Mouse (Mus musculus) gonadal fat pad, adult 2 months (tissue): ENCODE data around the gene Ndc1. TPM values are rescaled to one million over a fixed set of nuclear protein-coding genes. Genes with fewer than 3 reads are reported as not detected.

Experiments
- DNase-seq: peaks from one replicate; pipeline ENCODE4 v3.0.0-alpha.2; 2012; ENCODE audit warnings: low read depth
- polyA plus RNA-seq: library from polyadenylated mRNA; depleted of rRNA; stranded (reverse); fragments of >200 nt; gene quantifications from 2 replicates; pipeline ENCODE4 v1.2.3, GENCODE M21; 2012; rRNA removed

Ndc1 gene
- polyA plus RNA-seq, 1 experiment: 15.8 TPM

DNA sequence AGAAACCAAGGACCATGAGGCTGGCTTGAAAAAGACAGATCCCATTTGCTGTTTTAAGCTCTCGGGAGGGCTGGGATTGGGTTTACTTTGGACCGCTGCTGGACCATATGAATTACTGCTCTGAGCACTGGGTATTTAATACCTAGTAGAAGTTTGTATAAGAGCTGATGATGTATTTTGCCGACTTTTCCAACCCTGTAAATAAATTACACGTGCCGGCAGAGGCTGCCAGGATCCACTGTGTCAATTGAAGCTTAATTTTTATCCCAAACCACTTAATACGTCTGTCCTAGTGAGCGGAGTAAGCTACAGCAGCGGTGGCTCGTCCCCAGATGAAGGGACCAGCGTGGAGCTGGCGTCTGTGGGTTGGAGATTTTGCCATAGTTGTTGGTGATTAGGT is 74.7 kb downstream of the Ndc1 start:
- no peak for DNase-seq

DNA sequence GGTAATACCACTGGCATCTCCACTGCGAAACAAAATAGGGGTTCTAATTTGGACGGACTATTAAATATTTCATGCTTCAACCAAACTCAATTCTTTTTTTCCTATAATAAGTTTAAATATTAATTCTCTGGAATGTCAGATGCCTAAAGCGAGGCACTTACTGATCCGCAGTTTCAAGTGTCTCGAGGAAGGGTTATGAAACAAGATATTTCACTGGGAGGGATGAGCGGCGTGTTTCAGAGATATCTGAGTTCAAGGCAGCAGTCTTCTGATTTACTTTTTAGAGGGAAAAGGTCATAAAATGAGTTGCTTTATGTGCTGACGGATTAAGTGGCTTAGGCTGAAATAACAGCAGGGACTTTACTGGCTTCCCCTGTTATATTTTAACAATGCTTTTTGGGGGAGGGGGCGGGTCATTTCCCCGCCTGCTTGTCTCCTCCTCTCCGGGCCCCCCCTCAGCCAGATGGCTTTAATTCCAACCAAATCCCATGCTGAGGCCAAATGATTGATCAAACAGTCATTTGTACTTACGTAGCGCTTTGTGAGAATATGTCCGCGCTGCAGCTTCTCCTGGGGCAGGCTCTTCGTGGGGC is 75.4 kb downstream of the Ndc1 start:
- DNase-seq: no peak

DNA sequence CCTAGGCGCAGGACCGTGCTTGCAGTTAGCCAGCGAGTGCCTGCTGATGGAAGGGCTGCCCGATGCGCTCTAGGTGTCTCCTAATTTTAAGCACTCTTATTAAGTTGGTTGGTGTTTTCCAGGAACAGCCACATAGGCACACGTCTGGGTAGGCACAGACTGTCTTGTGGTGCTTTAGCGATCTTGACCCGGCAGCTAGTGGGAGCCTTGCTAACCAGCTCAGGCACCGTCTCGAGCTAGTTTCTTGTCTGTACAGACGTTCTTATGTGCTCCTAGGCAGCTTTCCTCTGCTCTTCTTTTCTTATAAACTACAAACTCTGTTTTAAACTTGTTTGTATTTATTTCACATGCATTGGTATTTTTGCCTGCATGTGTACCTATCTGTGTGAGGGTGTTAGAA is 76.0 kb downstream of the Ndc1 start:
- DNase-seq: no peak

DNA sequence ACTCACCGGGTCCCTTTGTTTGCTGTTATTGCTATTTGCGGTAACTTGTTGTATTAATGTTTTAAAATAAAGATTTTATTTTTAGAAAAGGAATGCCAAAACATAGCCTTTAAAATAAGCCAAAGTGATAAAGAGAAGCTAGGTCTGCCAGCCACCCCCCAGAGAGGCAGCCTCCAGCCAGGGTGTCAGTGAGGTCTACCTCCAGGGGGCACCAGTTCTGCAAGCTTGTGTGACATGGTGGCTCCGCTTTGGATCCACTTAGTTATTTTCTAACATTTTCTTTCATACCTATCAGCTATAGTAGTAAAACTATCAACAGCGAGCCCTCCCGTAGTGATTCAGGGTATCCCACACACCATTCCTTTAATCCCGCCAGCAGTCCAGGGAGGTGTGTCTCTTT is 80.9 kb downstream of the Ndc1 start:
- DNase-seq: no peak

DNA sequence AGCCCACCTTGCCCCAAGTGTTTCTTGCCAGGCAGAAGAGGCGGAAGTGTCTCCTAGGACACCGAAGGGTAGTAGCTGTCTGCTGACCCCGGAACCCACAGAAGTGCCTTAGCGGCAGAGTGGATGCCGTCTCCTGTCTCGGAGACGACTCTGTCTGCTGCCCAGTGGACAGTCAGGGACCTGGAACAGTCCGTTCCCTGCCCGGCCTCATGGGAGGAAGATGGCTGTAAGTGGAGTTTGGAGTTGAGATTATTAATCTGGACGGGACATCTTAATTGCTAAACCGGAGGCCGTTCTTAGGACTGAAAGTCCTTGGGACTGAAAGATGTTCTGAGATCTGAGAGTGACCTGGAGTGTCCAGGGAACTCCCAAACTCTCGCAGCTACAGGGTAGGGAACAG is 81.9 kb downstream of the Ndc1 start:
- DNase-seq: no peak

DNA sequence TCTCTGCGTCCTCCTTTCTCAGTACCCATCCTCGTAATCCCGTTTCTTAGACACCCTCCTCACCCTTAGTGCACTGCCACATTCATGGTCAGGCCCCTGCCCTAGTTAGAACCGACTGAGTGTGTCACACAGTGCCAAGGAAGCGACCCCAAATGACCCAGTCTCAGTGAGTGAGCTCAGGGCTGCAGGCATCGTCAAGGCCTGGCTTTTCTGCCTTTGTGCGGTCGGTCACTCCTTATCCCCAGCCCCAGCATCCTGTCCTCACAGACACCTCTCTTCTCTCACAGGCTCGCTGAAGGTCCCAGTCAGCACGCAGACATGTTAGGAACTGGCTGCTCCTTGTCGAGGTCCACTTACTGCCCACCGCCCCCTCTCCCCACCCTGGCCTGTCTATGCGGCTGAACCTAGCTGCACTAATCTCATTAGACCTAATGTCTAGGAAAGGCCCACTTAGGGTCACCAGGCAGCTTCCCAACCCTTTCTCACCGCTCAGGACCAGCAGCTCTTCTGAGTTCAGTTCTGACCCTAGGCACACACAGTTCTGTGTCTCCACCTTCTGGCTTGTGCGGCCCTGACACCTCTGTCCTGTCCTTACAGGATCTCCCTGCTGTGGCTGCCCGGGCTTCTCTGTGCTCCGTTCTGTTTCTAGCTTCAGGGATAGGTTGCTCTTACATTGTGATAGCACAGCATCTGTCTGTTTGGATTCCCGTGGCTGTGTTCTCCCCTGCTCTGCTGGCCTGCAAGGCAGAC is 84.9 kb downstream of the Ndc1 start:
- DNase-seq: no peak

DNA sequence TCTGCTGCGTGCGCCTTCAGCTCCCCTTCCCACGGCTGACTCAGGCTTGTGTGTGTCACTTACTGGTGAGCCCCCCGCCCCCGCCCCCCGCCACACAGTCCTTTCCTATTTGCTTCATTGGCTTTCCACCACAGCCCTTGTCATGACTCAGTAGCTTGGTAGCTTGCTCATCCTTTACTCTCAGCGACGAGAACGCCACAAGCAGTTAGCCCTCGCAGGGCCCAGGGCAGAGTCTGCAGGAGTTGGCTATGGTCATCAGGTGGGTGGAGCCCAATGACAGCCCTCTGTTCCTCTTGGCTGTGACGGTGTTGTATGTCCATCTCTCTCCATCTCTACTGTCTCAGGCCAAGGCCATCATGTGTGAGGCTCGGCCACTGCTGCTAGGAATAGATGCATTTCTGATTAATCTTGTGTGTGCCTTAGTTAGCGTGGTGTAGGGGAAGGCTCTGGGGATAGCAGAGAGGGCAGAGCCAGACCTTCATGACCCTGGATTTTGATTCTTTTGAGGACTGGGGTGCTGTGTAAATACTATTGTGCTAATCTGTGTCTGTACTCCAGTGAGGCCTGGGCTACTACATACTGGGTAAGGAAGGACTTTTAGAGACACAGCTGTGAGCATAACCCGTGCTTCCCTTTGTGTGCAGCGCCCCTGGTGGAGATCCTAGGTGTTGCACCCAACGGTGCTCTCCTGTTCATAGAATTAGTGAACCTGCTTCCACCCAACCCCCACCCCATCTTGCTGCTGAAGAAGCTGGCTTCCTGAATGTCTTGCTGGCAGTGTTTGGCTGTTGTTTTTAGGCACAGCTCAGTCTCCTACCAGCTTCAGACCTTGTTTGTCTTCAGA is 85.8 kb downstream of the Ndc1 start:
- no peak for DNase-seq

DNA sequence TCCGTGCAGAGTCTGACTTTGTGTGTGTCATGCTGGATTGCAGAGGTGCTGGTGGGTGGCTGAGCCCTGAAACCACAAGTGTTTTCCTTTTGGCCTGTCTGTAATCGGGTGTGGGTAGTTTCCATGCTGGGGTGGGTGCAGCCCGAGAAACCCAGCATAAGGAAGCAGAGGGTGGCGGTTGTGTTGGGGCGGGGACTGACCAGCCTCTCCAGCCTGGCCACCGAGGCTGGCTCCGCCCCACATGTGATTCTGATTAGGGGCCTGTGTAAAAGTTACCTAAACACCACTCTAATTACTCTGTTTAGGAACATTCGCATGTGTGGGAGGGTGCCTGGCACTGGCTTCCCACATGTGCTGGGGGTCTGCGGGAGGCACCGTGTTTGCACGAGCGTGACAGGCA is 90.0 kb downstream of the Ndc1 start:
- no peak for DNase-seq

DNA sequence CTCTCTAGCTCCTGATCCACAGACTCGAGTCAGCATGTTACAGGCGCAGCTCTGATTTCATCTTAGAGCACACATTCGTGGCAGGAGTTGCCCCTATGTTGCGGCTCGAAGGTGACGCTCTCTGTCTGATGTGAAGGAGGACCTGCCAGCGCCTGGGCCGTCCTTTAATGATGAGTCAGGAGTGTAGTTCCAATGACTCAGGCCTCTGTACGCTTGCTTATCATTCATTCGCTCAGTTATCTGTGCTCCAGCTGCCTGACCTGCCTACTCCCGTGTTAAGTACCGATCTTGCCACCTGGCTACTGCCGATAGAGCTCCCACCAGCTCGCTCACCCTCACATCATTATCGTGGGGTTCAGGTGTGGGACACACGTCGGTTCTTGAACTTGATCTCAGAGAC is 91.3 kb downstream of the Ndc1 start:
- DNase-seq: no peak

DNA sequence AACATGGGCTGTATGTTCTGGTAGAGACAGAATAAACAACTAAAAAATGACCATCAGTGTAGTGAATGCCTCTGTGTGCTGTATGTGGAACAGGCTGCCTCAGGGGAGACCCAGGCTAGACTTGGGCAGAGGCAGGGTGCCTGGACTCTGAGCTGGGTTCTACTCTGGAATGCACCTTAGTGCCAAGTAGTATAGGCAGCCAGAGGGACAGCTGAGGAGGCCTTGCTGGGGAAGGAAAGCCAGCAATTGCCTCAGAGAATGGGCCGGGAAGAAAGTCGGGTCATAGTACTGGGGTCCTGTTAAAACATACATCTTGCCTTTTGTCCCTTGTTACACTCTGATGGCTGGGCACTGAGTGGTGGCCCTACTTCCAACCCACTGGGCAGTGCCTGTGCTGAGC is 91.9 kb downstream of the Ndc1 start:
- no peak for DNase-seq

DNA sequence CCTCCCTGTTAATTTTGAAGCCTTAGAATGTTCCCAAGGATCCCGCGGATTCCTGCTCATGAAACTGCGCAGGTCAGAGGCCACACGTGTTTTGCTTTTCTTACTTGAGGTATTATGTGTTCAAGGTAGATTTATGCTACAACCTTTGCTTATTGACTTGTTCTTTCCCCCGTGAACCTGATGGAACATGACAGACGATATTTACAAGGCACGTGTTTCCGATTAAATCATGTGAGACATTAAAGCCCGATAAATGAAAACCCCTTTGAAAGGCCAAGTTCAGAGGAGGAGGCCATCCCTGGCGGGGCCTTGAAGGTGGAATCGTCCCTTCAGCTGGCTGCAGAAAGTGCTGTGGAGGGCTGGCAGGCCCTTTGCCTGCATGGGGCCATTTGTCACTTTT is 92.9 kb downstream of the Ndc1 start:
- DNase-seq: no peak

Other genes with a start within 250 kb of the Ndc1 start
- 369 and 382 TPM in 2 replicates for gene Tmem59, start 189.4 kb upstream of the Ndc1 start, polyA plus RNA-seq
- gene Tceanc2, start 188.7 kb upstream of the Ndc1 start, polyA plus RNA-seq: 6.9 and 8.1 TPM in 2 replicates
- 0.19 and 0.23 TPM in 2 replicates for gene Ldlrad1, start 158.6 kb upstream of the Ndc1 start, polyA plus RNA-seq
- 7.7 and 8.8 TPM in 2 replicates for gene Lrrc42, start 114.3 kb upstream of the Ndc1 start, polyA plus RNA-seq
- gene Hspb11, start 114.2 kb upstream of the Ndc1 start, polyA plus RNA-seq: 4.0 and 5.1 TPM in 2 replicates
- 0.91 and 1.3 TPM in 2 replicates for gene Dio1, start 60.6 kb upstream of the Ndc1 start, polyA plus RNA-seq
- gene Yipf1, start 53.4 kb upstream of the Ndc1 start, polyA plus RNA-seq: 50.7 and 55.4 TPM in 2 replicates
- 2.4 and 2.8 TPM in 2 replicates for gene Glis1, start 66.8 kb downstream of the Ndc1 start, polyA plus RNA-seq